Mouse (Mus musculus): ENCODE data around the gene Gm11127.
"Not testable (repeated sequence)": the region's sequence is repeated elsewhere in the genome, so short reads cannot be mapped to it uniquely, and the experiment has no call there.

The Gm11127 gene

GRCm38 (mm10) chr17:36031583-36032331, 26.4 kb downstream of the Gm11127 start:
- peak; percentile 56 for DNase-seq (ENCODE audit: low read depth, low spot score)

DNA sequence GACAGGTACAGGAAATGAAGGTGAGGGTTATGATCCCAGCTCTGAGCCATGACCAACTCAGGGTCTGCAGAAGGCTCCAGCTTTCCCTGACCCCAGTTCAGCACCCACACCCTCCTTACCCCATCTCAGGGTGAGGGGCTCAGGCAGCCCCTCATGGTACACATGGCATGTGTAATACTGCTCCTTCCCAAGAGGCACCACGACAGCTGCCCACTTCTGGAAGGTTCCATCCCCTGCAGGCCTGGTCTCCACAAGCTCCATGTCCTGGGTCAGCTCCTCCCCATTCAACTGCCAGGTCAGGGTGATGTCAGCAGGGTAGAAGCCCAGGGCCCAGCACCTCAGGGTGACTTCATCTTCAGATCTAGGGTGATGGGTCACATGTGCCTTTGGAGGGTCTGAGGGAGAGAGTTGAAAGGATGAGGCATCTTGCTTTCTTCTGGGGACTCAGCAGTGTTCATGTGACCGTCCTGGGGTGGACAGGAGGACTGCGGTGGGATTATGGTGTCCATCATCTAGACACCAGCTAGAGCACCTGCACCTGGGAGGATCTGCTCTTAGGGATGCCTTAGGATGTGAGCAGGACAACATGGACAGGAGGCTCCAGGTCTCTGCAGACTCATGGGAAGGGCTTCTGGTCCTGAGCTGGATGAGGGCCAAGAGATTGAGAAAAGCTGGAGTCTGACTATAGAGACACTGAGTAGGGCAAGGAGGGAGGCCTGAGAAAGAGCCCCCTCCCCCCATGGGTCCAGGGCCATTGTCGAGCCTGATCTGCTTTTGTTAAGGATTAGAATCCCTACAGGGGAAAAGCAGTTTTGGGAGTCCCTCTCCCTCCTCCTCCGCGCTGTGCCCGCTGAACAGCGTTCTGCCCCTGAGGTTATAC, 27.2 kb downstream of the Gm11127 start:
- DNase-seq (ENCODE audit: low read depth, low spot score), result not testable (repeated sequence)

DNA sequence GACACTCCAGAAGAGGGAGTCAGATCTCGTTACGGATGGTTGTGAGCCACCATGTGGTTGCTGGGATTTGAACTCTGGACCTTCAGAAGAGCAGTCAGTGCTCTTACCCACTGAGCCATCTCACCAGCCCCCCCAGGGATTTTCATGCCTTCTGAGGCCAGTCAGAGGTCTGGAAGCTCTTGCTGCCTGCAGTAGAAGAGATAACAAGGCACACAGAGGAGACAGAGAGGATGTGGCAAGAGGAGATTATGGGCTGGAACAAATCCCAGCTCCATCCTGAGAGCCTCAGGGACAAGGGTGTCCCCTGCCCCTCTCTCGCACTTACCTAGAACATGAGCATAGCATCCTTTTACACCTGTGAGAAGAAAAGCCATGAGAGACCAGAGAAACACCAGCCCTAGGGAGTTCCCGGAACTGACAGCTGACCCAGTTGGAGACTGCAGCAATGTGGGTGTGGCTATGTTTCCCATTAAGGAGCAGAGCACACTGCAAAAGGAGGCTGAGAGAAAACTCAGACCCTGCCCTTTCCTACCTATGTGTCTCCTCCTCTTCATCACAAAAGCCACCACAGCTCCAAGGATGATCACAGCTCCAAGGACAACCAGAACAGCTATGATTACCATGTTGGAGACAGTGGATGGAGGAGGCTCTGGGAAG, 28.0 kb downstream of the Gm11127 start:
- DNase-seq (ENCODE audit: low read depth, low spot score), result not testable (repeated sequence)

DNA sequence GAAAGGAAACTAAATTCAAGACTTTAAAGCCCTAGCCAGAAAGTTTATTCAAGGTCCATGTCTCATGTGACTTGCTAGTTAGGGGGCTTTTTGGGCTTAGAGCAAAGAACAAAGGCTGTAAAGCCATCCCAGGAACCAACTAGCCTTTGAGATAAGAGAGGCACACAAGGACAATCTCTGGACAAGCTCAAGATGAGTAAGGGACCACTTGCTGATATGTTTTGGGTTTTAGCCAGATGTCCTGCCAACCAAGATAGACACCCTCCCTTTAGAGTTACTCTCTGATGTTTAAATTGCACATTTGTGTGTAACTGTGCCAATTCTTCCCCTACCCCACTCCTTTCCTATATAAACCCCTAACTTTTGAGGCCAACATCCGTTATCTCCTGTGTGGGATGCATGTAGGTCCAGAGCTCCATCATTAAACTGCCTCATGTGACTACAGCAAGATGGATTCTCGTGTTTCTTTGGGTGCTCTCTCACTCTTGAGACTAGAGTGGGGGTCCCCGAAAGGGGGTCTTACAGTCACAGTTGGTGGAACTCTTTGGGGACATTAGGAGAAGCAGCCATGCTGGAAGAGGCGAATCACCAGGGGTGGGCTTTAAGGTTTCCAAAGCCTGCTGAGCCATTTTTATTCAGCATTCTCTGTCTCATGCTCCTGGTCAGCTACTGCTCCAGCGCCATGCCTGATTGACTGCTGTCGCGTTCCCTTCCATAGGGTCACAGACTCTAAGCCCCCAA, 29.1 kb downstream of the Gm11127 start:
- no peak for DNase-seq (ENCODE audit: low read depth, low spot score)

GRCm38 (mm10) chr17:36027663-36028062, 30.5 kb downstream of the Gm11127 start:
- DNase-seq (ENCODE audit: low read depth, low spot score), result no peak

DNA sequence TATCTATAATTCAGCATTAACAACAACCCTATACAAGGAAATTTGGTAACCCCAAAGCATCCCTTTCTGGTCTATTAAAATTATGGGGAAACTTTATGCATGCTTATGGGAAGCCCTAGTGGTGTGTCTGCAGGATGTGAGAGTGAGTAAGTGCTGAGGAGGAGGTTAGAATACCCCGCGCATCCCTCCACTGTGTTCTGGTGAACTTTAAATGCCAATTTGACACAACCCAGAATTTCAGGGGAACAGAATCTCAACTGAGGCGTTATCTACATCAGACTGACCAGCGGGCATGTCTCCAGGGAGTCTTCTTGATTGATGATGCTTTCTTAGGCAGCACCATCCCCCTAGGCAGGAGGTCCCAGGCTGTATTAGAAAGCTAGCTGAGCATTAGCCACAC, 32.3 kb downstream of the Gm11127 start:
- no peak for DNase-seq (ENCODE audit: low read depth, low spot score)

- peak; percentile 44 for DNase-seq (ENCODE audit: low read depth, low spot score)
Observed at GRCm38 (mm10) chr17:36025197-36025596, 33.0 kb downstream of the Gm11127 start.

DNA sequence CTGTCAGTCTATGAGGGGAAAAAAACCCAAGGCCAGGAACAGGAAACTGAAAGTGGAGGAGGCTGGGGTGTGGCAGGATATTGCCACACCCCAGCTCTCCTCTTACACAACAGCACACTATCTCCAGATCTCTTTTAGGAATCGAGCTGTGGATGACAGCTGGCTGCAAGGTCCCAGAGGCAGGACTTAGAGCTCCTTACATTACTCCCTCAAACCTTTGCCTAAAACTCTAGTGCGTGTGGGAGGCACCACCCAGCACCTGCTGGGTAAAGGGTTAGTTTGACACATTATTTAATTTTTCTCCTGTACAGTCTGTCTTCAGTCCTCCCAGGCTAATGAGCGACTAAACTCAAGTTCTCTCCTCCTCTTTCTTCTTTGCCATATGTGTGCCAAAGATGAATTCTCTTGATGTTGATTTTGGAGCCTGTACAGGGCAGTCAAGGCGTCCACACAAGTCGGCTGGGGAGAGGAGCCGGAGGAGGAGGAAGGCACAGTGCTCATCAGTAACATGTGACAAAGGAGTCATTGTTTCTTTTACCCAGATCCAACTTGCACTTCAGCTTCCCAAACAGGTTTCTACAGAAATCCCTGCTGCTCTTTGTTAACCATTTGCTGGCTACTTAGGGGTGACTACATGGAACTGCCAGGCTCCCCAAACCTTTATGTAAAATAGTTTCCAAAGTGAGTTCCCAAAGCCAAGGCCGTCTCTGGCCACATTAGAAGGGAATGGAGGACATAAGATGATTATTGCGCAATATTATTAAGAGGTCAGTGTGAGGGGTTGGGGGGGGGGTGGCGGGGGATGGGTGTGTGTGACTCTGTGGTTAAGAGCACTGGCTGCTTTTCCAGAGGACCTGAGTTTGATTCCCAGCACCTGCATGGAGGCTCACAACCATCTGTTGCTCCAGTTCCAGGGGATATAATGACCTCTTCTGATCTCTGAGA, 34.2 kb downstream of the Gm11127 start:
- peak; percentile 28 for DNase-seq (ENCODE audit: low read depth, low spot score)

GRCm38 (mm10) chr17:36022922-36023321, 35.2 kb downstream of the Gm11127 start:
- DNase-seq (ENCODE audit: low read depth, low spot score), result no peak

- no peak for DNase-seq (ENCODE audit: low read depth, low spot score)
Observed at GRCm38 (mm10) chr17:36022098-36022497, 36.1 kb downstream of the Gm11127 start.

- no peak for DNase-seq (ENCODE audit: low read depth, low spot score)
Observed at GRCm38 (mm10) chr17:36021309-36021708, 36.9 kb downstream of the Gm11127 start.

DNA sequence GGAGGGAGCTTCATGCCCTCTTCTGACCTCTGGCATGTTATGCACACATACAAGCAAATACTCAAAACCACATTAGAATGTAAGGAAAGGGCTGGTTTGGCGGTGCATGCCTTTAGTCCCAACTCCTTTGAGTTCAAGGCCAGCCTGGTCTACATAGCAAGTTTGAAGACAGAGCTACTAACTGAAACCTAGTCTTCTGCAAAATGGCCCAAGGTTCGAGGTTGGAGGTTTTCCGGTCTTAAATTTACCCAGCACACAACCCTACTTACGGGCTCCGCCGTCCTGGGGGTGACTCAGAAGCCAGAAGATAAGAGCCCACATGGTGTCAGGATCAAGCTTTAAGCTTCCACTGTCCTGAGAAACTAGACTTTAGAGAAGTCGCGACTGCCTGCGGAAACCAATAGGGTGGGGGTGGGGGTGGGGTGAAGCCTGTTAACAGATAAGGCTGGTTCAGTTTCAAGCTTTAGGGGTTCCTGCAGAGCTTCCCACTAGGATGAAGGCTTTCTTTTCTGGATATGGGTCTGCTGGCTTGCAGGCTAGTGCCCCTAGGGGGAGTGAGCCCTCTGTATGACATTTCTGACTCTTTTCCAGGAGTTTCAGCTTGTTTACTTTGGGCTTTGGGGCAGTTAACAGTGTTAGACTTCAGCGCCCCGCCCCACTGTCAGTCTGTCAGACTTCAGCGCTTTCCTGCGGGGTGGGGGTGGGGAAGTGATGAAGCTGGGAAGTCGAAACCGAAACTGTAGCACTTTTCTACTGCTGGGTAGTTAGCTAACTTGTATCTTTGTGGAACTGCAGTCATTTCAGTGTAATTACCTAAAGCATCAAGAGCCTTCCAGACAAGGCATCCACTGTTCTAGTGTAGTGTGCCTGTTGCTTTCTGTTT, 37.7 kb downstream of the Gm11127 start, which contains the start of gene H2-T24:
Gene H2-T24 (minus strand): TSS at position 370 of the 883 bp plus-strand sequence.
- peak; percentile 94 for DNase-seq (ENCODE audit: low read depth, low spot score)

- no peak for DNase-seq (ENCODE audit: low read depth, low spot score)
Observed at GRCm38 (mm10) chr17:36019519-36019918, 38.7 kb downstream of the Gm11127 start.

- no peak for DNase-seq (ENCODE audit: low read depth, low spot score)
Observed at GRCm38 (mm10) chr17:36018979-36019378, 39.2 kb downstream of the Gm11127 start.

- no peak for DNase-seq (ENCODE audit: low read depth, low spot score)
Observed at GRCm38 (mm10) chr17:36017046-36017445, 41.1 kb downstream of the Gm11127 start.

GRCm38 (mm10) chr17:36014977-36015376, 43.2 kb downstream of the Gm11127 start:
- DNase-seq (ENCODE audit: low read depth, low spot score), result no peak

All from R1 (cell line).